Mouse (Mus musculus): ENCODE measurements at regions not wholly inside any gene's neighbourhood (a gene's known extent, or its start where the extent isn't known, plus 50 kb on each side); places are given as distances from the start of the nearest gene placed in this dataset.

DNA sequence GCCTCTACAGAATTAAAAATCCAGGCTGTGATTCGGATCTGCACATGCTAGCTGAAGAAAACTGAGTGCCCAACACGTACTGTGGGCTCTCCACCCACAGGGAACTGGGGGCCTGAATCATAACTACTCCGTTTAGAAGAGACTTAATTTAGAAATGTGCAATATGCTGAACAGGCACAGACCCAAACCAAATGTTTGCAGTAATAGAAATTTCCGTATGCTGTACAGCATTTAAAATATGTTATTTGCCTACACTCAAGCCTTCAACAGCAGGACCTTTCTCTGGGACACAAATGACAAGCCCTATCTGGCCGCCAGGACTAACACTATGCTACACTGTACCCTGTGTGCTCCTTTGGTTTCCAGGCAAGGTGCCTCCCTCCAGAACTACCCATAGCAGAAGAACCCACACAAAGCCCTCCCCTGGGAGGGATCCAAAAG, 483.1 kb upstream of the Sox9 start:
- Histone ChIP-seq H3K36me3 (ENCODE audit: control insufficient read depth, insufficient read depth) (no peaks in the 10 kb centered on the region), H3K4me2 (ENCODE audit: low read depth, low read length) (no peak overlapping the region), H3K4me1 (ENCODE audit: control insufficient read depth, low read depth, low read length) (no peaks in the 10 kb centered on the region), H3K27ac (ENCODE audit: low read length) (no peak overlapping the region), H3K4me3 (ENCODE audit: low read depth, low read length) (no peak overlapping the region), H3K9ac (ENCODE audit: low read depth, low read length) (no peak overlapping the region), H3K27me3 (ENCODE audit: control insufficient read depth, insufficient read depth, low read depth, low read length) (no peaks in the 10 kb centered on the region), H3K9me3 (replicated peaks; ENCODE audit: control insufficient read depth, low read length) (no peaks in the 10 kb centered on the region)
- ATAC-seq (ENCODE audit: low read depth) = no peak
- 56% methylated on average over 5 of the region's 5 CpGs for WGBS (ENCODE audit: insufficient replicate concordance)

DNA sequence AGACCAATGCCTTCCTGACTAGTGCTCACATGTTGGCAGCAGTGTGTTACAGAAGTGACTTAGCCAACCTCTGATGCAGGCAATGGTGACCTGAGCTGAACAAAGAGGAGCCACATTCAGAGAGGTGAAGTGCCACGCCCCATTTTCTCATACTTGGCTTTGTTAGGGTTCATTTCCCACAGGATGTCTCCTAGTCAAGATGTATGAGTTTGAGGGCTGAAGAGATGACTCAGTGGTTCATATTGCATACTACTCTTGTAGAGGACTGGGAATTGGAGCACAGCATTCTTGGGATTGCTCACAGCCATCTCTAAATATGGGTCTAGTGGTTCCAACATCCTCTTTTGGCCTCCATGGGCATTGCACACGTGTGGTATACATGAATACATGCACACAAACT, 478.9 kb upstream of the Sox9 start:
- ATAC-seq (ENCODE audit: low read depth) = no peak
- Histone ChIP-seq H3K9me3 (replicated peaks; ENCODE audit: control insufficient read depth, low read length) (no peaks in the 10 kb centered on the region), H3K4me3 (ENCODE audit: low read depth, low read length) (no peak overlapping the region), H3K4me2 (ENCODE audit: low read depth, low read length) (no peak overlapping the region), H3K9ac (ENCODE audit: low read depth, low read length) (no peak overlapping the region), H3K4me1 (ENCODE audit: control insufficient read depth, low read depth, low read length) (no peaks in the 10 kb centered on the region), H3K27me3 (ENCODE audit: control insufficient read depth, insufficient read depth, low read depth, low read length) (no peaks in the 10 kb centered on the region), H3K36me3 (ENCODE audit: control insufficient read depth, insufficient read depth) (no peaks in the 10 kb centered on the region), H3K27ac (ENCODE audit: low read length) (no peak overlapping the region)
- 40% methylated on average over 2 of the region's 2 CpGs for WGBS (ENCODE audit: insufficient replicate concordance)

DNA sequence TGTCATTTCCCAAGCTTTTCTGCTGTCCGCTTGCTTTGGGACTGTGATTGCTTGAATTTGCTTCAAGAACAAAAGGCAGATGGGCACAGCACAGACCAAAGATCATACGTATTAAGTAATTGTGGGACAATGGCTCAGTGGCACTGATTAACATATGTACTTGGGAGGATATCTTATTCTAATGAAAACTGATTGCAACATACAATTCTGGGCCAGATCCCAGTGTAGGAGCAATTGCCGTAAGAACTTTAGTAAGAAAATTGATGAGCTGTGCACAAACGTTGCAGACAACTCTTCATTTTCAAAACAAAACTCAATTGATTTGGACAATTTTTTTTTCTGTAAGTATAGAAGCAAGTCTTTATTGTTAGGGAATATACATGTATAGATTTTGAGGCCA, 456.2 kb upstream of the Sox9 start:
- H3K36me3 ChIP-seq (ENCODE audit: control insufficient read depth, insufficient read depth) = no peaks in the 10 kb centered on the region
- H3K4me3 ChIP-seq (ENCODE audit: low read depth, low read length) = no peak overlapping the region
- no peak overlapping the region for H3K9ac ChIP-seq (ENCODE audit: low read depth, low read length)
- no peaks in the 10 kb centered on the region for H3K27me3 ChIP-seq (ENCODE audit: control insufficient read depth, insufficient read depth, low read depth, low read length)
- 72% methylated on average over 4 of the region's 4 CpGs for WGBS (ENCODE audit: insufficient replicate concordance)
- ATAC-seq (ENCODE audit: low read depth) = no peak
- H3K4me1 ChIP-seq (ENCODE audit: control insufficient read depth, low read depth, low read length) = no peaks in the 10 kb centered on the region
- H3K4me2 ChIP-seq (ENCODE audit: low read depth, low read length) = no peak overlapping the region
- no peaks in the 10 kb centered on the region for H3K9me3 ChIP-seq (replicated peaks; ENCODE audit: control insufficient read depth, low read length)
- no peak overlapping the region for H3K27ac ChIP-seq (ENCODE audit: low read length)

DNA sequence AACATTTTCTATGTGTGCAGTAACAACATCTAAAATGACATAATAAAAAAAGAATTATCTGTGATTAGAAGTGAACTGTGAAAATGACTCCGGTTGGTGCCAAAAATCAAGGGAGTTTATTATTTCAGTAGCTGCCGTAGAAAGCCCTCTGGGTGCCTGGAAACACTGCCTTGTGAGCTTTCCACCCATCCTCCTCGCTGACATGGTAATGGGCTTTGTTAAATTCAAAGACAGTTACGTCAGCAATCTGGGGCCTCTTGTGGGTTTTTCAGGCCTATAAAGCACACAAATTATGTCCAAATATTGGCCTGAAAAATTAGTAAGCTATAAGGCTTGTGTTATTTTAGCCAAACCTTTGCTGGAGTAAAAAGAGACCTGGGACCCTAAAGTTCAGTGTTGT, 454.4 kb upstream of the Sox9 start:
- no peak overlapping the region for H3K27ac ChIP-seq (ENCODE audit: low read length)
- H3K9ac ChIP-seq (ENCODE audit: low read depth, low read length) = no peak overlapping the region
- H3K4me3 ChIP-seq (ENCODE audit: low read depth, low read length) = no peak overlapping the region
- no peaks in the 10 kb centered on the region for H3K9me3 ChIP-seq (replicated peaks; ENCODE audit: control insufficient read depth, low read length)
- H3K36me3 ChIP-seq (ENCODE audit: control insufficient read depth, insufficient read depth) = no peaks in the 10 kb centered on the region
- no peaks in the 10 kb centered on the region for H3K27me3 ChIP-seq (ENCODE audit: control insufficient read depth, insufficient read depth, low read depth, low read length)
- no peaks in the 10 kb centered on the region for H3K4me1 ChIP-seq (ENCODE audit: control insufficient read depth, low read depth, low read length)
- ATAC-seq (ENCODE audit: low read depth) = no peak
- H3K4me2 ChIP-seq (ENCODE audit: low read depth, low read length) = no peak overlapping the region
- WGBS (ENCODE audit: insufficient replicate concordance) = 58% methylated on average over 4 of the region's 4 CpGs

DNA sequence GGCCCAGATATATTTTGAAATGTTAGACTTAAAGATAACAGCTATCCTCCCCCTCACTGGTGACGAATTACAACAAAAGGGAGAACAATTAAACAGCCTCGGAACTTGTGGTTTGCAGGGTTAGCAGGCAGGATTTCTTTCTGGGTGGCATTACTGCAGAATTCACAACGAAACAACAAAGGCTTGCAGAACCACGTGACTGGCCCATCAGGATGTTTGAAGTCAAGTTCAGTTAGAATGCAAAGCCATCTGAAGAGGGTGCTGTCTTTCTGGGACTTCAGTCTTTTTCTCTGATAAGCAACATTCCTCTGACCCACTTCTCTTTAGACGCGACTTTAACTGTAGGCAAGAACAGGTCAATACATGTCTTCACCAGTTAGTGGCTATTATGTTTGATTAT, 436.9 kb upstream of the Sox9 start:
- Histone ChIP-seq H3K9ac (ENCODE audit: low read depth, low read length) (no peak overlapping the region), H3K4me1 (ENCODE audit: control insufficient read depth, low read depth, low read length) (no peaks in the 10 kb centered on the region), H3K27ac (ENCODE audit: low read length) (no peak overlapping the region), H3K4me3 (ENCODE audit: low read depth, low read length) (no peak overlapping the region), H3K9me3 (replicated peaks; ENCODE audit: control insufficient read depth, low read length) (no peaks in the 10 kb centered on the region), H3K4me2 (ENCODE audit: low read depth, low read length) (no peak overlapping the region), H3K27me3 (ENCODE audit: control insufficient read depth, insufficient read depth, low read depth, low read length) (no peaks in the 10 kb centered on the region), H3K36me3 (ENCODE audit: control insufficient read depth, insufficient read depth) (no peaks in the 10 kb centered on the region)
- WGBS (ENCODE audit: insufficient replicate concordance) = 31% methylated on average over 6 of the region's 6 CpGs
- ATAC-seq (ENCODE audit: low read depth) = no peak

DNA sequence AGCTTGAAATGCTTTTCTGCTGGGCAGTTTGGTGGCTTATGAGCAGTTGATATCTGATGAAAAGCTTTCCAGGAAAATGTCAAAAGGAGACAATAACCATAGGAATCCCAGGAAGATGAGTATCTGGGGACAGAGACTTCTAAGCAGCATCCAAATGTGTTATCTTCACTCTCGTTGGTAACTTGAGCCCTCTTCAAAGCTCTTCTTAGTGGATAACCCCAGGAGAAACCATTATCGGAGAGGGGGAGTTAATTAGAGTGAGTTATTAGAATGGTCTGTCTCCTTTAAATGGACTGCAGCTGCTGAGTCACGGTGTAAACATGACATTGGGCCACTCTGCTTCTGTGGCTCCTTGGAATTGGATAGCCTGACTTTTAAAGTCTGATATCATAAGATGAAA, 436.4 kb upstream of the Sox9 start:
- H3K4me1 ChIP-seq (ENCODE audit: control insufficient read depth, low read depth, low read length) = no peaks in the 10 kb centered on the region
- H3K9ac ChIP-seq (ENCODE audit: low read depth, low read length) = no peak overlapping the region
- ATAC-seq (ENCODE audit: low read depth) = no peak
- no peak overlapping the region for H3K4me3 ChIP-seq (ENCODE audit: low read depth, low read length)
- H3K4me2 ChIP-seq (ENCODE audit: low read depth, low read length) = no peak overlapping the region
- 33% methylated on average over 3 of the region's 3 CpGs for WGBS (ENCODE audit: insufficient replicate concordance)
- H3K27ac ChIP-seq (ENCODE audit: low read length) = no peak overlapping the region
- H3K9me3 ChIP-seq (replicated peaks; ENCODE audit: control insufficient read depth, low read length) = no peaks in the 10 kb centered on the region
- H3K27me3 ChIP-seq (ENCODE audit: control insufficient read depth, insufficient read depth, low read depth, low read length) = no peaks in the 10 kb centered on the region
- no peaks in the 10 kb centered on the region for H3K36me3 ChIP-seq (ENCODE audit: control insufficient read depth, insufficient read depth)

DNA sequence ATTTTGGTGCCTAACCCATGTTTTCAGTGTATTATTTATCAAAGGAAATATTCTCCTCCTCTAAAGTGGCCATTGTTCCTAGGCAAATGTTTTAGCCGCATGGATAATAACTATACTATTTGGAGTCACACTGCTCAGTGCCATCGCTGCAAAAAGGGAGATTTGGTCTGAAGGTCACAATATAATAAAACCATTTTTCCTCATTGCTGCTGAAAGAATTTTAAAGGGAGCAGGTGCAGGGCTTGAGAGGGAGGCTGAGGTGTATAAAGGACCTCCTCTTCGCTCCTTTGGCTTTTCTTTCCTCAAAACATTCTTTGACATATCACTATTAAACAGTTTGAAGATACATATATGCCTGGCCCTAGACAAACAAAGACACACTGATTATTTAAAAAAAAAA, 435.9 kb upstream of the Sox9 start:
- no peaks in the 10 kb centered on the region for H3K36me3 ChIP-seq (ENCODE audit: control insufficient read depth, insufficient read depth)
- H3K4me3 ChIP-seq (ENCODE audit: low read depth, low read length) = no peak overlapping the region
- no peak for ATAC-seq (ENCODE audit: low read depth)
- 72% methylated on average over 3 of the region's 3 CpGs for WGBS (ENCODE audit: insufficient replicate concordance)
- H3K9me3 ChIP-seq (replicated peaks; ENCODE audit: control insufficient read depth, low read length) = no peaks in the 10 kb centered on the region
- H3K27ac ChIP-seq (ENCODE audit: low read length) = no peak overlapping the region
- no peak overlapping the region for H3K4me2 ChIP-seq (ENCODE audit: low read depth, low read length)
- H3K27me3 ChIP-seq (ENCODE audit: control insufficient read depth, insufficient read depth, low read depth, low read length) = no peaks in the 10 kb centered on the region
- H3K9ac ChIP-seq (ENCODE audit: low read depth, low read length) = no peak overlapping the region
- no peaks in the 10 kb centered on the region for H3K4me1 ChIP-seq (ENCODE audit: control insufficient read depth, low read depth, low read length)

DNA sequence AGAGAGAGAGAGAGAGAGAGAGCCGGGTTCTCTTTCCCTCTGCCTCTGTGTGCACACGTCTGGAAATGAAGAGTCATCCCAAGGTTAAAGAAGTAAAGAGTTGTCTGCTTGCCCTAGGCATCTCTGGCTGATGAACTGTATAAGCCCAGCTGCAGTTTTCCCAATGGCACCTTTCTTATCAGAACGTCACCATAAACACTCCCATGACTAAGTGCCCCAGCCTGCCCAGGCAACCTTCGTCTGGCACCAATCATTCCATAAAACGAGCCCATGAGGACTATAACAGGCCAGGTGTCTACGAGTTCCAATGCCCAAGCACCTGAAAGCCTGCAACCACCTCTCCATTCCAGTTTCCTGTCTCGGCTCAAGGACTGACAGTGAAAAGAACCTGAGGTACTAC, 435.5 kb upstream of the Sox9 start:
- Histone ChIP-seq H3K27ac (ENCODE audit: low read length) (no peak overlapping the region), H3K4me3 (ENCODE audit: low read depth, low read length) (no peak overlapping the region), H3K36me3 (ENCODE audit: control insufficient read depth, insufficient read depth) (no peaks in the 10 kb centered on the region), H3K27me3 (ENCODE audit: control insufficient read depth, insufficient read depth, low read depth, low read length) (no peaks in the 10 kb centered on the region), H3K4me1 (ENCODE audit: control insufficient read depth, low read depth, low read length) (no peaks in the 10 kb centered on the region), H3K9ac (ENCODE audit: low read depth, low read length) (no peak overlapping the region), H3K4me2 (ENCODE audit: low read depth, low read length) (no peak overlapping the region), H3K9me3 (replicated peaks; ENCODE audit: control insufficient read depth, low read length) (no peaks in the 10 kb centered on the region)
- WGBS (ENCODE audit: insufficient replicate concordance) = 48% methylated on average over 7 of the region's 7 CpGs
- no peak for ATAC-seq (ENCODE audit: low read depth)

DNA sequence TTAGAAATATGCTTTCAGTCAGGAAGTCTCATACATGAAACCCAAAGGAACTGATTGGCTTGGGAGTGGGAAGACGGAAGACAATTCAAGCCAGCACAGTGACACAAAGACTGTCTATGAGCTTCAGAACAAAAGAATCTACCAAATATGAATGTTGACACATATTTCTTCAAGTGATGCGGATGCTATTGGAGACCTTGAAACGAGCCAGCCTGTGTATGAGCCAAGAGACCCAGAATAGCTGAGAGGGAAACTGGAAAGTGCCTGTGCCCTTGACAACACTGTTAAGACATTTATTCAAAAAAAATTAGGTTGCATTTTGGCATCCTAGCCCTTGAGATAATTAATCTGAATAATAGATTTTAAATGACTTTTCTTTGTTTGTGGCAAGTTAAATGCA, 426.7 kb upstream of the Sox9 start:
- Histone ChIP-seq H3K9ac (ENCODE audit: low read depth, low read length) (no peak overlapping the region), H3K36me3 (ENCODE audit: control insufficient read depth, insufficient read depth) (no peaks in the 10 kb centered on the region), H3K4me3 (ENCODE audit: low read depth, low read length) (no peak overlapping the region), H3K4me2 (ENCODE audit: low read depth, low read length) (no peak overlapping the region), H3K27ac (ENCODE audit: low read length) (no peak overlapping the region), H3K4me1 (ENCODE audit: control insufficient read depth, low read depth, low read length) (no peaks in the 10 kb centered on the region), H3K9me3 (replicated peaks; ENCODE audit: control insufficient read depth, low read length) (no peaks in the 10 kb centered on the region; the same call in 1 of the 2 replicates), H3K27me3 (ENCODE audit: control insufficient read depth, insufficient read depth, low read depth, low read length) (no peaks in the 10 kb centered on the region)
- no peak for ATAC-seq (ENCODE audit: low read depth)
- WGBS (ENCODE audit: insufficient replicate concordance) = 63% methylated on average over 3 of the region's 3 CpGs

DNA sequence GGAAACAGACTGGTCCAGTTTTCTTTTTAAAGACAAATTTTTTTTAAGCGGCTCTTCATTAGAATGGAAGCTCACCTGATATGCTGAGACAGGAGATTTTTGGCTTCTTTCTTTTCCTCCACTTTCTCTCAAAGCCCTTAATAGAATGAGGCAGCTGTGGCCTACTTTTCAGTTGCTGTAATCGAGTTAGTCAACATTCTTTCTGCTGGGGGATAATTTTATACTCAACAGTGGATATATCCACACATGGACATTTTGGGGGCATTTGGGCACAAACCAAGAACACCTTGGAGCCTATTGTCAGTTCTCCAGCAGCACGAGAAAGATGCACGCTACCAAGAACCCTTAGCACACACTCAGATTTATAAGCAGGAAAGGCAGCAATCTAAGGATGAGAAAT, 415.3 kb upstream of the Sox9 start:
- H3K9me3 ChIP-seq (replicated peaks; ENCODE audit: control insufficient read depth, low read length) = no peaks in the 10 kb centered on the region
- no peaks in the 10 kb centered on the region for H3K36me3 ChIP-seq (ENCODE audit: control insufficient read depth, insufficient read depth)
- no peak overlapping the region for H3K9ac ChIP-seq (ENCODE audit: low read depth, low read length)
- no peak overlapping the region for H3K4me2 ChIP-seq (ENCODE audit: low read depth, low read length)
- H3K27ac ChIP-seq (ENCODE audit: low read length) = no peak overlapping the region
- WGBS (ENCODE audit: insufficient replicate concordance) = 62% methylated on average over 4 of the region's 4 CpGs
- no peak overlapping the region for H3K4me3 ChIP-seq (ENCODE audit: low read depth, low read length)
- H3K4me1 ChIP-seq (ENCODE audit: control insufficient read depth, low read depth, low read length) = no peaks in the 10 kb centered on the region
- no peak for ATAC-seq (ENCODE audit: low read depth)
- no peaks in the 10 kb centered on the region for H3K27me3 ChIP-seq (ENCODE audit: control insufficient read depth, insufficient read depth, low read depth, low read length)
